Mouse (Mus musculus): Measurements from ENCODE around the gene Nfkbia.

- TF ChIP-seq CTCF (IDR thresholded peaks at IDR 0.05) (no peak), POLR2A (IDR thresholded peaks at IDR 0.05; ENCODE audit: insufficient read depth, low read depth, low read length) (no peak)
Measured at GRCm38 (mm10) chr12:55481739-55482138, 10.7 kb downstream of the Nfkbia start.

Measured in heart, adult 2 months (tissue).